Comparison of ENCODE assay signal across 13 mouse cellular contexts in genomic region chrX:85073602-85074001, GRCm38 (mm10).
"Had no signal": no experiment of that assay in that cellular context is flagged by ENCODE, and none has a peak within 500 bp of the region (broad histone marks: within the 10 kb centered on the region; RNA-seq: fewer than 3 reads in every experiment).

No protein-coding gene starts in this region.

- H3K4me1 ChIP-seq: limb, embryonic 13.5 days; liver, embryonic 15.5 days; lung, embryonic 15.5 days; midbrain, embryonic 13.5 days had no signal

- H3K4me2 ChIP-seq: limb, embryonic 13.5 days; liver, embryonic 15.5 days; lung, embryonic 15.5 days; midbrain, embryonic 13.5 days had no signal

- H3K36me3 ChIP-seq: limb, embryonic 13.5 days; liver, embryonic 15.5 days; lung, embryonic 15.5 days; midbrain, embryonic 13.5 days had no signal

- H3K27ac ChIP-seq: kidney, postnatal 0 days; layer of hippocampus, adult 2 months; limb, embryonic 13.5 days; liver, embryonic 15.5 days; lung, embryonic 15.5 days; macrophage; midbrain, embryonic 13.5 days; stomach, postnatal 0 days had no signal

- H3K9ac ChIP-seq: limb, embryonic 13.5 days; liver, embryonic 15.5 days; lung, embryonic 15.5 days; midbrain, embryonic 13.5 days had no signal

- ATAC-seq: midbrain, embryonic 13.5 days had no signal

- H3K9me3 ChIP-seq: limb, embryonic 13.5 days; liver, embryonic 15.5 days; lung, embryonic 15.5 days; midbrain, embryonic 13.5 days had no signal

- H3K4me3 ChIP-seq: layer of hippocampus, adult 2 months; limb, embryonic 13.5 days; liver, embryonic 15.5 days; lung, embryonic 15.5 days; midbrain, embryonic 13.5 days; myocyte had no signal

- DNase-seq: kidney, adult 8-10 months; kidney, postnatal 36 days; lung, postnatal 14 days; thymus, postnatal 4 days had no signal

- H3K27me3 ChIP-seq: limb, embryonic 13.5 days; liver, embryonic 15.5 days; lung, embryonic 15.5 days; midbrain, embryonic 13.5 days had no signal
